Mouse (Mus musculus) layer of hippocampus, adult 18-20 months (tissue): ENCODE measurements around the gene Bcr. TPM values are rescaled to one million over a fixed set of nuclear protein-coding genes. Genes with fewer than 3 reads are reported as not detected.
"Not testable (repeated sequence)": the region's sequence is repeated elsewhere in the genome, so short reads cannot be mapped to it uniquely, and the experiment has no call there.

Experiments used
- DNase-seq, 2 experiments: peaks; one replicate each; pipeline ENCODE4 v3.0.0; 2022; ENCODE audit warnings: low spot score in 2 of 2
- long read RNA-seq: library from polyadenylated mRNA; stranded (forward); transcript quantifications from one replicate; pipeline ENCODE4 v2.0.0, GENCODE M21; 2021
- total RNA-seq, 2 experiments: library from RNA; stranded (reverse); gene quantifications; 2 replicates each; pipeline ENCODE4 v1.2.3; 2021

Bcr gene
- 100 to 1,000 TPM; 132 to 133 TPM for total RNA-seq
- long read RNA-seq, full-length matches to known transcripts: 60 of 98 reads
- long read RNA-seq, partial matches to known transcripts: 22 of 98 reads
- long read RNA-seq, other reads (novel, unspliced or antisense): 16 of 98 reads

- DNase-seq: peak; percentile 70 to 77
Observed at GRCm38 (mm10) chr10:75060217-75060842, at the start of gene Bcr. Bcr (plus strand) TSS chr10:75060592.

- DNase-seq: peak in 1 of 2 experiments; percentile 74
Observed at GRCm38 (mm10) chr10:75010704-75011103, 49.7 kb upstream of the Bcr start.

GRCm38 (mm10) chr10:75015465-75015864 is 44.9 kb upstream of the Bcr start:
- no peak for DNase-seq

- no peak for DNase-seq
Observed at GRCm38 (mm10) chr10:75016481-75016880, 43.9 kb upstream of the Bcr start.

- DNase-seq: no peak
Observed at GRCm38 (mm10) chr10:75020271-75020670, 40.1 kb upstream of the Bcr start.

- DNase-seq: peak; percentile 74 to 88
Observed at GRCm38 (mm10) chr10:75021138-75021537, 39.3 kb upstream of the Bcr start.

- no peak for DNase-seq
Observed at GRCm38 (mm10) chr10:75026491-75026890, 33.9 kb upstream of the Bcr start.

GRCm38 (mm10) chr10:75028743-75029142 is 31.6 kb upstream of the Bcr start:
- DNase-seq: no peak

GRCm38 (mm10) chr10:75029677-75030076 is 30.7 kb upstream of the Bcr start:
- no peak for DNase-seq

- no peak for DNase-seq
Observed at GRCm38 (mm10) chr10:75030234-75030633, 30.2 kb upstream of the Bcr start.

- DNase-seq: no peak
Observed at GRCm38 (mm10) chr10:75031345-75032114, 28.9 kb upstream of the Bcr start.

- peak; percentile 79 to 87 for DNase-seq
Observed at GRCm38 (mm10) chr10:75032395-75032794, 28.0 kb upstream of the Bcr start, which contains the start of gene Rsph14. Rsph14 (minus strand) TSS chr10:75032586.

- DNase-seq: peak; percentile 90 to 95
Observed at GRCm38 (mm10) chr10:75036883-75037379, 23.5 kb upstream of the Bcr start, which contains the start of gene Rab36. Rab36 (plus strand) TSS chr10:75037058.

GRCm38 (mm10) chr10:75042060-75042459 is 18.3 kb upstream of the Bcr start:
- DNase-seq: not testable (repeated sequence)

GRCm38 (mm10) chr10:75044459-75044858 is 15.9 kb upstream of the Bcr start:
- no peak for DNase-seq

- no peak for DNase-seq
Observed at GRCm38 (mm10) chr10:75045831-75046230, 14.6 kb upstream of the Bcr start.

- no peak for DNase-seq
Observed at GRCm38 (mm10) chr10:75048711-75049110, 11.7 kb upstream of the Bcr start.

- DNase-seq: no peak
Observed at GRCm38 (mm10) chr10:75051364-75052074, 8.9 kb upstream of the Bcr start.

- DNase-seq: no peak
Observed at GRCm38 (mm10) chr10:75052902-75053301, 7.5 kb upstream of the Bcr start.

GRCm38 (mm10) chr10:75053655-75054054 is 6.7 kb upstream of the Bcr start:
- no peak for DNase-seq

- no peak for DNase-seq
Observed at GRCm38 (mm10) chr10:75054125-75054524, 6.3 kb upstream of the Bcr start.
